Mouse (Mus musculus) limb, embryonic 15.5 days (tissue): ENCODE results near the gene Fndc3a. TPM values are rescaled to one million over a fixed set of nuclear protein-coding genes. Genes with fewer than 3 reads are reported as not detected.

Experiments used
- ATAC-seq: fragments of 200-750 bp; cut with Nextera tagmentation; 2 replicates; pipeline ENCODE4 v1.8.0; 2017; ENCODE audit warnings: low read depth, moderate TSS enrichment; ENCODE audit not compliant: insufficient number of reproducible peaks, low FRiP score, low TSS enrichment
- H3K27ac ChIP-seq: fragments of 300-500 bp; sonication (generic); 2 replicates; pipeline ENCODE4 v1.5.1; 2015; ENCODE audit warnings: moderate library complexity, mild to moderate bottlenecking, inconsistent platforms
- H3K27me3 ChIP-seq: fragments of 300-500 bp; sonication (generic); 2 replicates; pipeline ENCODE4 v1.6.1; 2015; ENCODE audit warnings: inconsistent platforms
- H3K36me3 ChIP-seq: fragments of 300-500 bp; sonication (generic); 2 replicates; pipeline ENCODE4 v1.6.1; 2015; ENCODE audit warnings: inconsistent platforms
- H3K4me1 ChIP-seq: fragments of 300-500 bp; sonication (generic); 2 replicates; pipeline ENCODE4 v1.6.1; 2015; ENCODE audit warnings: inconsistent platforms
- H3K4me2 ChIP-seq: fragments of 300-500 bp; sonication (generic); 2 replicates; pipeline ENCODE4 v1.6.1; 2015; ENCODE audit warnings: mild to moderate bottlenecking, inconsistent platforms
- H3K4me3 ChIP-seq: fragments of 300-500 bp; sonication (generic); 2 replicates; pipeline ENCODE4 v1.5.1; 2015; ENCODE audit warnings: mild to moderate bottlenecking, inconsistent platforms
- H3K9ac ChIP-seq: fragments of 300-500 bp; sonication (generic); 2 replicates; pipeline ENCODE4 v1.6.1; 2015; ENCODE audit warnings: inconsistent platforms
- H3K9me3 ChIP-seq: fragments of 300-500 bp; sonication (generic); 2 replicates; pipeline ENCODE4 v1.6.1; 2016; ENCODE audit warnings: inconsistent platforms
- WGBS: fragments of 180-500 bp; shearing (Covaris S2); methylation state at CpG from one replicate; pipeline ENCODE4 v1.1.7; 2015; 5-methylcytosine and 5-hydroxymethylcytosine counted together
- polyA plus RNA-seq: library from polyadenylated mRNA; unstranded; fragments of >200 nt; fragmentation: Nextera tagmentation; extraction: Ambion mirVana; gene quantifications from 2 replicates; pipeline ENCODE4 v1.2.1, GENCODE M21; 2015

Gene Fndc3a
- polyA plus RNA-seq, 1 experiment from 2014 or later, result 43.6 TPM

GRCm38 (mm10) chr14:72716175-72716574 is 6.4 kb upstream of the Fndc3a start:
- Histone ChIP-seq H3K27me3 (no peaks in the 10 kb centered on the region), H3K9me3 (no peaks in the 10 kb centered on the region), H3K36me3 (no peaks in the 10 kb centered on the region), H3K27ac (no peak overlapping the region), H3K9ac (no peak overlapping the region), H3K4me2 (no peak overlapping the region), H3K4me1 (no peaks in the 10 kb centered on the region), H3K4me3 (no peak overlapping the region)
- 85% methylated on average over 4 of the region's 4 CpGs for whole genome bisulfite sequencing
- ATAC-seq, result no peak

- Histone ChIP-seq H3K27me3 (no peaks in the 10 kb centered on the region), H3K9ac (no peak overlapping the region), H3K36me3 (no peaks in the 10 kb centered on the region), H3K4me3 (0 out of 2 replicates have a peak overlapping the region, but pooled peaks have one; percentile 93), H3K9me3 (no peaks in the 10 kb centered on the region), H3K4me1 (peaks cover 8% of the 10 kb centered on the region; the same call in 1 of the 2 replicates), H3K4me2 (peak overlapping the region; percentile 81; the same call in 1 of the 2 replicates), H3K27ac (no peak overlapping the region)
- WGBS, result 25% methylated on average over 4 of the region's 4 CpGs
- ATAC-seq, result no peak
Measured at GRCm38 (mm10) chr14:72711130-72711529, 1.3 kb upstream of the Fndc3a start.

GRCm38 (mm10) chr14:72710341-72711027 is 681 bp upstream of the Fndc3a start:
- Histone ChIP-seq H3K4me2 (peak overlapping the region; percentile 81), H3K27me3 (no peaks in the 10 kb centered on the region), H3K4me1 (peaks cover 8% of the 10 kb centered on the region; the same call in 1 of the 2 replicates), H3K36me3 (no peaks in the 10 kb centered on the region), H3K27ac (peak overlapping the region; percentile 87), H3K4me3 (peak overlapping the region; percentile 93), H3K9ac (peak overlapping the region; percentile 92), H3K9me3 (no peaks in the 10 kb centered on the region)
- WGBS, result 2% methylated on average over 38 of the region's 38 CpGs
- ATAC-seq, result peak; percentile 37; the same call in 1 of the 2 replicates

- Histone ChIP-seq H3K9ac (peak overlapping the region; percentile 92), H3K4me2 (peak overlapping the region; percentile 81), H3K36me3 (no peaks in the 10 kb centered on the region), H3K9me3 (no peaks in the 10 kb centered on the region), H3K4me3 (peak overlapping the region; percentile 93), H3K27ac (peak overlapping the region; percentile 87), H3K4me1 (peaks cover 8% of the 10 kb centered on the region; the same call in 1 of the 2 replicates), H3K27me3 (no peaks in the 10 kb centered on the region)
- under 1% methylated on average over 61 of the region's 70 CpGs for WGBS
- no peak; the same call in 1 of the 2 replicates for ATAC-seq
Measured at GRCm38 (mm10) chr14:72709091-72709709, 603 bp downstream of the Fndc3a start.

- Histone ChIP-seq H3K27ac (no peak overlapping the region), H3K4me1 (peaks cover 8% of the 10 kb centered on the region; the same call in 1 of the 2 replicates), H3K9ac (no peak overlapping the region), H3K36me3 (no peaks in the 10 kb centered on the region), H3K9me3 (no peaks in the 10 kb centered on the region), H3K4me3 (peak overlapping the region; percentile 93), H3K27me3 (no peaks in the 10 kb centered on the region), H3K4me2 (peak overlapping the region; percentile 81)
- WGBS, result 42% methylated on average over 11 of the region's 11 CpGs
- ATAC-seq, result no peak
Measured at GRCm38 (mm10) chr14:72708581-72708991, 1.2 kb downstream of the Fndc3a start.

GRCm38 (mm10) chr14:72700056-72700455 is 9.7 kb downstream of the Fndc3a start:
- Histone ChIP-seq H3K4me2 (no peak overlapping the region), H3K9ac (no peak overlapping the region), H3K4me1 (no peaks in the 10 kb centered on the region), H3K27me3 (no peaks in the 10 kb centered on the region), H3K27ac (no peak overlapping the region), H3K36me3 (no peaks in the 10 kb centered on the region), H3K4me3 (no peak overlapping the region), H3K9me3 (no peaks in the 10 kb centered on the region)
- WGBS, result 84% methylated on average over 5 of the region's 5 CpGs
- ATAC-seq, result no peak

GRCm38 (mm10) chr14:72691406-72691805 is 18.4 kb downstream of the Fndc3a start:
- Histone ChIP-seq H3K27me3 (no peaks in the 10 kb centered on the region), H3K4me3 (no peak overlapping the region), H3K9ac (no peak overlapping the region), H3K4me2 (no peak overlapping the region), H3K36me3 (no peaks in the 10 kb centered on the region), H3K9me3 (no peaks in the 10 kb centered on the region), H3K4me1 (no peaks in the 10 kb centered on the region), H3K27ac (no peak overlapping the region)
- WGBS, result 70% methylated on average over 1 of the region's 1 CpGs
- no peak for ATAC-seq

GRCm38 (mm10) chr14:72689525-72689924 is 20.3 kb downstream of the Fndc3a start:
- H3K9me3 ChIP-seq, result no peaks in the 10 kb centered on the region
- no peaks in the 10 kb centered on the region for H3K27me3 ChIP-seq
- ATAC-seq, result no peak
- no peak overlapping the region for H3K9ac ChIP-seq
- H3K4me2 ChIP-seq, result no peak overlapping the region
- no peak overlapping the region for H3K4me3 ChIP-seq
- no peaks in the 10 kb centered on the region for H3K36me3 ChIP-seq
- H3K4me1 ChIP-seq, result no peaks in the 10 kb centered on the region
- no peak overlapping the region for H3K27ac ChIP-seq

- Histone ChIP-seq H3K4me1 (no peaks in the 10 kb centered on the region), H3K9me3 (no peaks in the 10 kb centered on the region), H3K9ac (no peak overlapping the region), H3K4me2 (no peak overlapping the region), H3K27me3 (no peaks in the 10 kb centered on the region), H3K4me3 (no peak overlapping the region), H3K27ac (no peak overlapping the region), H3K36me3 (no peaks in the 10 kb centered on the region)
- no peak for ATAC-seq
- 65% methylated on average over 4 of the region's 4 CpGs for WGBS
Measured at GRCm38 (mm10) chr14:72684857-72685370, 24.9 kb downstream of the Fndc3a start.

GRCm38 (mm10) chr14:72677247-72677646 is 32.6 kb downstream of the Fndc3a start:
- H3K27me3 ChIP-seq, result no peaks in the 10 kb centered on the region
- H3K4me3 ChIP-seq, result no peak overlapping the region
- ATAC-seq, result no peak
- no peak overlapping the region for H3K9ac ChIP-seq
- H3K9me3 ChIP-seq, result no peaks in the 10 kb centered on the region
- no peak overlapping the region for H3K4me2 ChIP-seq
- 76% methylated on average over 3 of the region's 3 CpGs for WGBS
- no peaks in the 10 kb centered on the region for H3K4me1 ChIP-seq
- no peak overlapping the region for H3K27ac ChIP-seq
- no peaks in the 10 kb centered on the region for H3K36me3 ChIP-seq

GRCm38 (mm10) chr14:72671911-72672310 is 37.9 kb downstream of the Fndc3a start:
- no peak overlapping the region for H3K4me3 ChIP-seq
- H3K27me3 ChIP-seq, result no peaks in the 10 kb centered on the region
- H3K4me2 ChIP-seq, result no peak overlapping the region
- no peak overlapping the region for H3K27ac ChIP-seq
- whole genome bisulfite sequencing, result 95% methylated on average over 3 of the region's 3 CpGs
- H3K36me3 ChIP-seq, result no peaks in the 10 kb centered on the region
- H3K9ac ChIP-seq, result no peak overlapping the region
- no peaks in the 10 kb centered on the region for H3K4me1 ChIP-seq
- no peaks in the 10 kb centered on the region for H3K9me3 ChIP-seq
- ATAC-seq, result no peak

GRCm38 (mm10) chr14:72670987-72671386 is 38.8 kb downstream of the Fndc3a start:
- Histone ChIP-seq H3K9ac (no peak overlapping the region), H3K36me3 (no peaks in the 10 kb centered on the region), H3K4me1 (no peaks in the 10 kb centered on the region), H3K27me3 (no peaks in the 10 kb centered on the region), H3K4me3 (no peak overlapping the region), H3K4me2 (no peak overlapping the region), H3K9me3 (no peaks in the 10 kb centered on the region), H3K27ac (no peak overlapping the region)
- WGBS, result 93% methylated on average over 2 of the region's 2 CpGs
- ATAC-seq, result no peak
